Mouse (Mus musculus) kidney, embryonic 14.5 days (tissue): ENCODE measurements around the gene Rnf38. TPM values are rescaled to one million over a fixed set of nuclear protein-coding genes. Genes with fewer than 3 reads are reported as not detected.
A peak's percentile ranks its signal among the peaks of the same experiment; 100 is the strongest.

ENCODE experiments used
- ATAC-seq: fragments of 200-750 bp; cut with Nextera tagmentation; 2 replicates; pipeline ENCODE4 v1.8.0; 2017; ENCODE audit warnings: moderate number of reproducible peaks, mild to moderate bottlenecking, moderate TSS enrichment, moderate library complexity; ENCODE audit not compliant: low FRiP score, low TSS enrichment
- H3K27ac ChIP-seq: fragments of 300-500 bp; sonication (generic); 2 replicates; pipeline ENCODE4 v1.5.1; 2014; ENCODE audit warnings: low read depth, mild to moderate bottlenecking, low read length, moderate library complexity, mixed read lengths
- H3K27me3 ChIP-seq: fragments of 300-500 bp; sonication (generic); 2 replicates; pipeline ENCODE4 v1.6.1; 2014; ENCODE audit warnings: mild to moderate bottlenecking, low read length; ENCODE audit not compliant: control insufficient read depth, insufficient read depth
- H3K36me3 ChIP-seq: fragments of 300-500 bp; sonication (generic); 2 replicates; pipeline ENCODE4 v1.6.1; 2014; ENCODE audit warnings: low read length, mixed read lengths; ENCODE audit not compliant: control insufficient read depth, insufficient read depth
- H3K4me1 ChIP-seq: fragments of 300-500 bp; sonication (generic); 2 replicates; pipeline ENCODE4 v1.6.1; 2014; ENCODE audit warnings: low read length, mixed read lengths; ENCODE audit not compliant: control insufficient read depth, insufficient read depth
- H3K4me2 ChIP-seq: fragments of 300-500 bp; sonication (generic); replicated peaks from 2 replicates; pipeline ENCODE4 v1.6.1; 2014; ENCODE audit warnings: low read depth, mild to moderate bottlenecking, low read length
- H3K4me3 ChIP-seq: fragments of 300-500 bp; sonication (generic); 2 replicates; pipeline ENCODE4 v1.5.1; 2014; ENCODE audit warnings: mild to moderate bottlenecking, low read length
- H3K9ac ChIP-seq: fragments of 300-500 bp; sonication (generic); 2 replicates; pipeline ENCODE4 v1.6.1; 2014; ENCODE audit warnings: low read depth, mild to moderate bottlenecking, low read length, moderate library complexity
- H3K9me3 ChIP-seq: fragments of 300-500 bp; sonication (generic); 2 replicates; pipeline ENCODE4 v1.6.1; 2016; ENCODE audit warnings: low read length; ENCODE audit not compliant: control insufficient read depth
- WGBS: fragments of 180-500 bp; shearing (Covaris S2); extraction: QIAGEN DNeasy Blood & Tissue Kit; methylation state at CpG from one replicate; pipeline ENCODE4 v1.1.7; 2014; 5-methylcytosine and 5-hydroxymethylcytosine counted together
- polyA plus RNA-seq: library from polyadenylated mRNA; unstranded; fragments of >200 nt; fragmentation: Nextera tagmentation; extraction: Ambion mirVana; gene quantifications from 2 replicates; pipeline ENCODE4 v1.2.1, GENCODE M21; 2014

Rnf38 gene
- polyA plus RNA-seq, 1 experiment from 2014 or later, result 41.0 TPM

DNA sequence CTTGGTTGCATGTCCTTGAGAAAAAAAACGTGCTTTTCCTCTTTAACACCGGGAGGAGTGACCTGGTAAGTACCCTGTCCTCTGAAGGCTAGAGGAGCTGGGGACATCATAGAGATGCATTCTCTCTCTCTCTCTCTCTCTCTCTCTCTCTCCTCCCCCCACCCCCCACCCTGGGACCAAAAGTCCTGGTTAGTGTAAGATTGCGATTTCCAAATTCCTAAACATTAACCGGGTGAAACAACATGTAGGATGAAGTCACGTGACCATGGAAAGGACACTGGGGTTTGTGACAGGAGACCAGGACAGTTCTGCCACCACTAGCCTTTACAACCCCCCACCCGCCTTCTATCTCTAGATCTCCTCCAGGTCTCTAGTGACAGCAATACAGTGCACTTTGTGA lies 19.6 kb upstream of the Rnf38 start:
- Histone ChIP-seq H3K27ac (no peak overlapping the region), H3K27me3 (0 out of 2 replicates have a peak, but pooled peaks cover 3% of the 10 kb centered on the region), H3K4me2 (peak overlapping the region; percentile 4), H3K4me1 (no peaks in the 10 kb centered on the region), H3K9ac (no peak overlapping the region), H3K9me3 (no peaks in the 10 kb centered on the region), H3K4me3 (0 out of 2 replicates have a peak overlapping the region, but pooled peaks have one; percentile 6), H3K36me3 (no peaks in the 10 kb centered on the region)
- no peak for ATAC-seq
- WGBS, result 3% methylated on average over 6 of the region's 6 CpGs

DNA sequence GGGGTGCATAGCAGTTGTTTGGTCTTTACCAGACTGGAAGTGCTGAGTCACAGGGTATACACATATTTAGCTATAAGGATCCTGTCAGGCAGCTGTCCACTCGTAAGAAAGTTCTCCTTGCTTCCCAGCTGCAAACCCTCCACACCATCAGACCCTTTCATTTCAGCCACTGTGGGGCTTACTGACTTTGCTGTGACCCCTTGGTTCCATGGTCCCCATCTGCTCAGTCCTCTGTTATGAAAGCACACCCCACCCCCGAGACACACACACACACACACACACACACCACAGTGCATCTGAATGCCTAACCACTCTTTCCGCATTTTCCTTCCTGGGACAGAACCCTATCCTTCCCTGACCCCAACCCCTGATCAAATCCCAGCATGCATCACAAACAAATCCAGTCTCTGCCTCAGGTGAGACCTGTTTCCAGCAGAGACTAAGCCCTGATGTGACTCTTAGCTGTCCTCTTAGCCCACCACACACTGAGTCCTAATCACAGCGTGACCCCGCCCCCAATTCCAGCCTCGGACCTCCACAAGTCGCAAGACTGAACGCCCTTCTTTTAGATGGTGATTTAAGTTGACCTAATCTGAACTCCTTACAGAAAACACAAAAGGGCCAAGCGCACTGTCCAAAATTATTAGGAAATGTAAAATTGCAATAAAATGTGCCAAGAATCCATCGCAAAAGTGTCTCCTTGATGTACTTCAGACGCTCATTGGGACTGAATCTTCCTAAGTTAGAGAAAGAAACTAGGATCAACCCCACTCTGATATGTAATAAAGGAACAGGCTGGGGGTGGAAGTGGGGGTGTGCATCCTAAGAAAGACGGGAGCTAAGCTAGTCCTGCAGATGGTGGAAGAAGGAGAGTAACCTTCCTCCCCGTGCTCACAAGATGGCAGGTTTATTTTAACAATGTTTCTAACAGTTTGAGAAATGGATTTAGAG lies 18.7 kb upstream of the Rnf38 start:
- H3K4me3 ChIP-seq, result 0 out of 2 replicates have a peak overlapping the region, but pooled peaks have one; percentile 6
- H3K4me1 ChIP-seq, result peaks cover 5% of the 10 kb centered on the region; the same call in 1 of the 2 replicates
- peak overlapping the region; percentile 4; the same call in 1 of the 2 replicates for H3K4me2 ChIP-seq
- H3K27ac ChIP-seq, result no peak overlapping the region
- WGBS, result 8% methylated on average over 13 of the region's 13 CpGs
- H3K36me3 ChIP-seq, result no peaks in the 10 kb centered on the region
- 0 out of 2 replicates have a peak, but pooled peaks cover 3% of the 10 kb centered on the region for H3K27me3 ChIP-seq
- ATAC-seq, result no peak
- no peak overlapping the region for H3K9ac ChIP-seq
- H3K9me3 ChIP-seq, result no peaks in the 10 kb centered on the region

DNA sequence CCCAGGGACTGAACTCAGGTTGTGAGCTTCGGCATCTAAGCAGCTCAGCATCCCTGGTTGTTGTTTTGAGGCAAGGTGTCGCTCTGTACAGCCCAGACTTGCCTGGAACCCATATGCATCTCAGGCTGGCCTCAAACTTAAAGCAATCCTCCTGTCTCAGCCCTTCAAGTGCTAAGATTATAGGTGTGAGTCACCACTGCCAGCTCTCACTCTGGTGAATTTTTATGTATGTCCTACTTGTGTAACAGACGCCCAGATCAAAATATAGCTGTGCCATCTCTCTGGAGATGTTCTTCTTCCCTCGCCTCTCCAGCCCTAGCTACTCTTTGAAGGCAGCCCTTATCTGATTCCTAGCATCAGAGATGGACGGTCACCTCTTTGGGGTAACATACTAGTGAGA lies 17.9 kb upstream of the Rnf38 start:
- ATAC-seq, result no peak
- Histone ChIP-seq H3K9me3 (no peaks in the 10 kb centered on the region), H3K9ac (no peak overlapping the region), H3K27ac (no peak overlapping the region), H3K36me3 (no peaks in the 10 kb centered on the region), H3K4me1 (peaks cover 9% of the 10 kb centered on the region; the same call in 1 of the 2 replicates), H3K4me3 (no peak overlapping the region), H3K4me2 (no peak overlapping the region), H3K27me3 (0 out of 2 replicates have a peak, but pooled peaks cover 3% of the 10 kb centered on the region)
- 76% methylated on average over 5 of the region's 5 CpGs for WGBS

DNA sequence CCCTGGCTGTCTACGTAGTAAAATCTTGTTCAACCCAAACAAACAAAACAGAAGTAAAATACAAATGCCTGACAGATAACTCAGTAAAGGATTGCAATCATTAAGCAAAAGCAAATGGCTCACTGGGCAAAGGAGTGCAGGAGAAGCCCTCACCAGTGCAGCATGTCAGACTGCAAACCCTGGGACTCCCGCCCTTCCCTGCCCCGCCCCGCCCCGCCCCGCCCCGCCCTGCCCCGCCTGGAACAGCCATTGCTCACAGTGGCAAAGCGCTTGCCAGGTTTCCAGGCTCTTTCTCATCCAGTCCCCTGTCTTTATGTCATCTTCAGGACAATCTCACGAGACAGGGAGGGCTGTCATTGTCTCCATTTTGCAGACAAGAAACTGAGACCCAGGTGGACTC lies 16.1 kb upstream of the Rnf38 start:
- H3K4me2 ChIP-seq, result no peak overlapping the region; the same call in 1 of the 2 replicates
- no peak overlapping the region for H3K9ac ChIP-seq
- WGBS, result under 1% methylated on average over 9 of the region's 10 CpGs
- 0 out of 2 replicates have a peak, but pooled peaks cover 3% of the 10 kb centered on the region for H3K27me3 ChIP-seq
- ATAC-seq, result peak; percentile 74; the same call in 1 of the 2 replicates
- no peaks in the 10 kb centered on the region for H3K36me3 ChIP-seq
- H3K4me1 ChIP-seq, result peaks cover 9% of the 10 kb centered on the region; the same call in 1 of the 2 replicates
- H3K4me3 ChIP-seq, result no peak overlapping the region; the same call in 1 of the 2 replicates
- H3K9me3 ChIP-seq, result no peaks in the 10 kb centered on the region
- H3K27ac ChIP-seq, result no peak overlapping the region

DNA sequence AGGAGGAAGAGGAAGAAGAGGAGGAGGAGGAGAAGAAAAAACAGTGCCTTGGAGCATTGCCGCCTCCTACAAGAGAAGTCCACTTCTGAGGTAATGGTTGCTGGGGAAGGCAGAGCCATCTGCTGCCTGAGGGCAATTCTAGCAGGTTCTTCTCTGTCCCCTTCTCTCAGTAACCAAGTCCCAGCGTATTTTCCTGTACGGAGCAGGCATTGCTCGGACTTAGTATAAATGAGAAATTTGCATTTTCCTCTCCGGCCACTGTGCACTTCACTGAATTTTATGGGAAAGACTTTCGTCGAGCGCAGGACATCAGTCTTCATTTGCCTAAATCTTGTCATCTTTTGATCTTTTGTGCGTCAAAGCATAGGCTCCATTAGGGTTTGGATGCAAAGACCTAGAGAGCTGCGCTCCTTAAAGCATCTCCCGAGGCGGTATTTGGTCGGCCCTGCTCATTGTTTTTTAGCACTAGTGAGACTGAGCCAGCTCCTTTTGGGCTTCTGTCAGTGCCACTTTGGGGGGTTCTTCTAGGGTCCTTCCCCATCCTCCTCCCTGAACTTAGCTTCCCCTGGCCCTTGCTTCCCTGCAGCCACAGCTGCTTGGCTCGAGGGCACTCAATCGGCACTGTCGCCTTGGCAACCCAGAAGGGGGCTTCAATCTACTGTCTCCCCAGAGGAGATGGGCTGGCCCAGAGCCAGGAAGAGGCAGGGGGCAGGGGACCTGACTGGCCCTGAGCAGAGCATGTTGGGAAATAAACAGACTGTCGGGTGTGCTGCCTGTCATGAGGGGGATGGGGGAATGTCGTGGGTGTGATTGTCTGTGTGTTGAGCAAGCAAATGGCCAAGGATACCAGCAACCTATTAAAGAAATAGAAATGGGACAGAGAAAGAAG lies 13.7 kb upstream of the Rnf38 start:
- ATAC-seq, result peak; percentile 75
- H3K27me3 ChIP-seq, result 0 out of 2 replicates have a peak, but pooled peaks cover 3% of the 10 kb centered on the region
- H3K4me1 ChIP-seq, result peaks cover 9% of the 10 kb centered on the region; the same call in 1 of the 2 replicates
- H3K9me3 ChIP-seq, result no peaks in the 10 kb centered on the region
- WGBS, result 5% methylated on average over 18 of the region's 18 CpGs
- no peak overlapping the region for H3K9ac ChIP-seq
- H3K36me3 ChIP-seq, result no peaks in the 10 kb centered on the region
- peak overlapping the region; percentile 9; the same call in 1 of the 2 replicates for H3K4me2 ChIP-seq
- 0 out of 2 replicates have a peak overlapping the region, but pooled peaks have one; percentile 0 for H3K4me3 ChIP-seq
- H3K27ac ChIP-seq, result no peak overlapping the region

DNA sequence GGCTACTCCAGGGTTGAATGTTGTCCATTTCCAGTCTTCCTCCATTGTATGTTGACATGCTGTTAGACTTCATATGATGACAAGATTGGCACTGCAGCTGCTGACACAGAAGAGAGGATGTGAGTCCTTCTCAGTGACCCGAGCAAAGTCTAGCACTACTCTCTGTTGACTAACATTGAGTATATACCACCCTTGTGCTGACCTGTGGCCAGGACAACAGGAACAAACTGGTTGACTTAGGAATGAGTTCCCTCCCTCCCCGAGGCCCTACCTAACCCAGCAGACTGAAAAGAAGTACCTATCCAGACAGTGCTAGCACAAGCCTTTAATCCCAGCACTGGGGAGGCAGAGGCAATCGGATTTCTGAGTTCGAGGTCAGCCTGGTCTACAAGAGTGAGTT lies 12.7 kb upstream of the Rnf38 start:
- 0 out of 2 replicates have a peak, but pooled peaks cover 3% of the 10 kb centered on the region for H3K27me3 ChIP-seq
- H3K36me3 ChIP-seq, result no peaks in the 10 kb centered on the region
- 81% methylated on average over 4 of the region's 4 CpGs for WGBS
- H3K4me2 ChIP-seq, result no peak overlapping the region
- no peak for ATAC-seq
- no peaks in the 10 kb centered on the region for H3K9me3 ChIP-seq
- no peak overlapping the region for H3K27ac ChIP-seq
- no peak overlapping the region for H3K9ac ChIP-seq
- peaks cover 9% of the 10 kb centered on the region; the same call in 1 of the 2 replicates for H3K4me1 ChIP-seq
- no peak overlapping the region for H3K4me3 ChIP-seq

DNA sequence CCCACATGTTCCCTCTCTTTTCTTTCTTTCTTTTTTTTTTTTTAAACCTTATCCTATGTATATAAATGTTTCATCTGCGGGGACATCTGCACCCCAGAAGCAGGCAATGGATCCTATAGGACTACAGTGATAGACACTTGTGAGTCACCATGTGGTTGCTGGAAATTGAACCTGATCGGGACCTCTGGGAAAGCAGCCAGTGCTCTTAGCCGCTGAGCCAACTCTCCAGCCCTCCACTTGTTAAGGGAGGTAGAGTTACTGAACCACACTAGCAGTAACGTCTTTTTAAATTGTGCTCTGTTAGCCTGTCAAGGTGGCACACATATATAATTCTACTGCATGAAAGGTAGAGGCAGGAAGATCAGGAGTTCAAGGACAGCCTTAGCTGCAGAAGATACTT lies 8.0 kb upstream of the Rnf38 start:
- no peaks in the 10 kb centered on the region for H3K27me3 ChIP-seq
- H3K9me3 ChIP-seq, result no peaks in the 10 kb centered on the region
- H3K4me2 ChIP-seq, result no peak overlapping the region
- no peak overlapping the region for H3K27ac ChIP-seq
- no peak for ATAC-seq
- no peak overlapping the region for H3K4me3 ChIP-seq
- H3K9ac ChIP-seq, result no peak overlapping the region
- WGBS, result 77% methylated on average over 4 of the region's 4 CpGs
- no peaks in the 10 kb centered on the region for H3K36me3 ChIP-seq
- H3K4me1 ChIP-seq, result no peaks in the 10 kb centered on the region

DNA sequence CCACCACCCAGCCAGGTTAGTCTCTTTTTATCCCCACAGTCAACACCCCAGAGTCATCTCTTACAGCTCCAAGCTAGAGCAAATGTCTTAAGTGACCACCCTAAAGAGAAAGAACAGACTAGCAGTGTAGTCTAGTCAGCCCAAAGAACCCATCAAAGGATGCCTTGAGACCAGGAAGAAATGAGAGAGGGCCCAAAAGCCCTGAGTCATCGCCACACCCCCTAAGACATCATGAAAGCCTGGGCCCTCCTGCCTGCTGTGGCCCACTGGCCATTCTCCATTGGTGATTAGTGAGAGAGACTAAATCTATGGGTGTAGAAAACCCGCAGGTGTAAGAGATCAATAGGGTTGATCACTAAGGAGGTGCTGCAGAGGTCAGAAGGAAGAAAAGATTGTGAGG lies 2.4 kb upstream of the Rnf38 start:
- peaks cover 15% of the 10 kb centered on the region; the same call in 1 of the 2 replicates for H3K4me1 ChIP-seq
- H3K4me2 ChIP-seq, result no peak overlapping the region
- H3K4me3 ChIP-seq, result no peak overlapping the region
- WGBS, result 80% methylated on average over 2 of the region's 2 CpGs
- no peak overlapping the region for H3K27ac ChIP-seq
- no peaks in the 10 kb centered on the region for H3K27me3 ChIP-seq
- H3K9ac ChIP-seq, result no peak overlapping the region
- no peak for ATAC-seq
- H3K36me3 ChIP-seq, result no peaks in the 10 kb centered on the region
- H3K9me3 ChIP-seq, result no peaks in the 10 kb centered on the region
